In genomic region chr6:85117545-85118511, GRCm38 (mm10) we compare ENCODE assay signal across 8 mouse cellular contexts. TPM values are rescaled to one million over a fixed set of nuclear protein-coding genes. Genes with fewer than 3 reads are reported as not detected.
DNase-seq lines count a peak whose midpoint lies in the region; ATAC-seq and TF ChIP-seq lines count a peak whose summit lies in the region.
"Not testable (repeated sequence)": the region's sequence is repeated elsewhere in the genome, so short reads cannot be mapped to it uniquely, and the experiment has no call there.

No protein-coding gene starts in this region.

- H3K36me3 ChIP-seq in intestine, postnatal 0 days (ENCODE audit: control insufficient read depth, insufficient read depth): not testable (repeated sequence)

- 29% methylated on average over 8 of the region's 11 CpGs for WGBS in intestine, postnatal 0 days

- DNase-seq in B cell, adult 2 months: peak; percentile 32 to 44
- DNase-seq in adrenal gland, adult 8-10 months: peak; percentile 49
- peak; percentile 84 for DNase-seq in embryo, embryonic 10.5 days (ENCODE audit: low spot score)
- DNase-seq in heart, adult 18-20 months: peak; percentile 56 to 73
- peak; percentile 16 to 48 for DNase-seq in left cerebral cortex, postnatal 10 days (ENCODE audit: extremely low spot score in 1 of 2, low spot score in 2 of 2)
- peak; percentile 7 to 10 for DNase-seq in spleen, postnatal 36 days (ENCODE audit: low spot score in 2 of 2)

- intact Hi-C loops in left cerebral cortex, postnatal 10 days (cut with DNase I): not testable (repeated sequence)

- peak; percentile 22; the same call in 1 of the 2 replicates for ATAC-seq in intestine, postnatal 0 days
- ATAC-seq in megakaryocyte progenitor cell, adult 5-6 weeks (replicated peaks; ENCODE audit: poor library complexity): peak; percentile 87

- H3K4me2 ChIP-seq in intestine, postnatal 0 days (replicated peaks; ENCODE audit: low read depth): not testable (repeated sequence)

- H3K4me3 ChIP-seq in intestine, postnatal 0 days (ENCODE audit: low read depth, low read length): not testable (repeated sequence)

- not testable (repeated sequence) for H3K4me1 ChIP-seq in intestine, postnatal 0 days (replicated peaks; ENCODE audit: control insufficient read depth, insufficient read depth, low read length)

- not testable (repeated sequence) for H3K9ac ChIP-seq in intestine, postnatal 0 days (ENCODE audit: low read depth, low read length)

- TF ChIP-seq CTCF in intestine, postnatal 0 days (IDR thresholded peaks at IDR 0.05; ENCODE audit: low read depth): peak; percentile 84

- not testable (repeated sequence) for H3K27me3 ChIP-seq in intestine, postnatal 0 days (replicated peaks; ENCODE audit: control insufficient read depth, insufficient read depth, low read length)

- H3K27ac ChIP-seq in intestine, postnatal 0 days (ENCODE audit: low read depth, low read length): not testable (repeated sequence)

- not testable (repeated sequence) for H3K9me3 ChIP-seq in intestine, postnatal 0 days (ENCODE audit: control insufficient read depth)

RNA-seq across cellular contexts. Expression of gene Spr, which starts 19.7 kb away (rescaled TPM):
- total RNA-seq in adrenal gland, adult 8-10 months (2022): 100 to 1,000 TPM in 1 of 4 experiments, 10 to 100 TPM in 3; 78.3 to 103 (median 84.9) TPM
- 100 to 1,000 TPM in 1 of 2 experiments, 10 to 100 TPM in 1; 97.0 to 109 TPM for total RNA-seq in heart, adult 18-20 months (2021)
- polyA plus RNA-seq in intestine, postnatal 0 days (2015; fragmentation: Nextera tagmentation; extraction: Ambion mirVana): 66.2 and 70.7 TPM in 2 replicates
- total RNA-seq in left cerebral cortex, postnatal 10 days (2021): 10 to 100 TPM; 39.0 to 41.6 TPM
- 18.1 and 23.7 TPM in 2 replicates for total RNA-seq in megakaryocyte progenitor cell, adult 5-6 weeks (2015)
- total RNA-seq in megakaryocyte progenitor cell, adult 5-6 weeks (2017): 23.6 and 29.4 TPM in 2 replicates

RNA-seq across cellular contexts. Expression of gene Exoc6b, which starts 48.5 kb away (rescaled TPM):
- 10 to 100 TPM; 41.4 to 73.0 (median 56.2) TPM for total RNA-seq in adrenal gland, adult 8-10 months (2022)
- 10 to 100 TPM; 18.9 to 20.2 TPM for total RNA-seq in heart, adult 18-20 months (2021)
- polyA plus RNA-seq in intestine, postnatal 0 days (2015; fragmentation: Nextera tagmentation; extraction: Ambion mirVana): 6.7 and 8.6 TPM in 2 replicates
- total RNA-seq in left cerebral cortex, postnatal 10 days (2021): 10 to 100 TPM; 67.1 to 68.0 TPM
- 8.4 and 9.5 TPM in 2 replicates for total RNA-seq in megakaryocyte progenitor cell, adult 5-6 weeks (2015)
- total RNA-seq in megakaryocyte progenitor cell, adult 5-6 weeks (2017): 6.2 and 9.1 TPM in 2 replicates

Comparison
In these comparisons a context has a peak if more than half of its experiments do, and no peak if none do; other contexts are left out.
1. DNase-seq: peak in every context shown above with its lines; median percentile 84 in embryo, embryonic 10.5 days; 64 in heart, adult 18-20 months; 49 in adrenal gland, adult 8-10 months; 38 in B cell, adult 2 months; 32 in left cerebral cortex, postnatal 10 days; 8 in spleen, postnatal 36 days.